Mouse (Mus musculus) kidney, embryonic 16.5 days (tissue): Measurements from ENCODE around the gene Rbms3. TPM values are rescaled to one million over a fixed set of nuclear protein-coding genes. Genes with fewer than 3 reads are reported as not detected.

Source experiments
- ATAC-seq: fragments of 200-750 bp; cut with Nextera tagmentation; 2 replicates; pipeline ENCODE4 v1.8.0; 2017; ENCODE audit warnings: moderate TSS enrichment; ENCODE audit not compliant: low FRiP score, low TSS enrichment
- H3K27ac ChIP-seq: fragments of 300-500 bp; sonication (generic); 2 replicates; pipeline ENCODE4 v1.5.1; 2014; ENCODE audit warnings: low read length
- H3K27me3 ChIP-seq: fragments of 300-500 bp; sonication (generic); 2 replicates; pipeline ENCODE4 v1.6.1; 2014; ENCODE audit warnings: low read length, control low read depth, mixed read lengths; ENCODE audit not compliant: insufficient read depth
- H3K36me3 ChIP-seq: fragments of 300-500 bp; sonication (generic); 2 replicates; pipeline ENCODE4 v1.6.1; 2014; ENCODE audit warnings: low read length, control low read depth, mixed read lengths; ENCODE audit not compliant: insufficient read depth
- H3K4me1 ChIP-seq: fragments of 300-500 bp; sonication (generic); 2 replicates; pipeline ENCODE4 v1.6.1; 2014; ENCODE audit warnings: low read length, control low read depth, mixed read lengths; ENCODE audit not compliant: insufficient read depth
- H3K4me2 ChIP-seq: fragments of 300-500 bp; sonication (generic); replicated peaks from 2 replicates; pipeline ENCODE4 v1.6.1; 2014; ENCODE audit warnings: low read depth, low read length
- H3K4me3 ChIP-seq: fragments of 300-500 bp; sonication (generic); 2 replicates; pipeline ENCODE4 v1.5.1; 2014; ENCODE audit warnings: mild to moderate bottlenecking, low read length
- H3K9ac ChIP-seq: fragments of 300-500 bp; sonication (generic); replicated peaks from 2 replicates; pipeline ENCODE4 v1.6.1; 2014; ENCODE audit warnings: low read length
- H3K9me3 ChIP-seq: fragments of 300-500 bp; sonication (generic); 2 replicates; pipeline ENCODE4 v1.6.1; 2016; ENCODE audit warnings: low read length, control low read depth
- WGBS: fragments of 180-500 bp; shearing (Covaris S2); extraction: QIAGEN DNeasy Blood & Tissue Kit; methylation state at CpG from one replicate; pipeline ENCODE4 v1.1.7; 2014; 5-methylcytosine and 5-hydroxymethylcytosine counted together
- polyA plus RNA-seq: library from polyadenylated mRNA; unstranded; fragments of >200 nt; fragmentation: Nextera tagmentation; extraction: Ambion mirVana; gene quantifications from 2 replicates; pipeline ENCODE4 v1.2.1, GENCODE M21; 2015

Gene Rbms3
- polyA plus RNA-seq, 1 experiment from 2014 or later = 81.9 TPM

DNA sequence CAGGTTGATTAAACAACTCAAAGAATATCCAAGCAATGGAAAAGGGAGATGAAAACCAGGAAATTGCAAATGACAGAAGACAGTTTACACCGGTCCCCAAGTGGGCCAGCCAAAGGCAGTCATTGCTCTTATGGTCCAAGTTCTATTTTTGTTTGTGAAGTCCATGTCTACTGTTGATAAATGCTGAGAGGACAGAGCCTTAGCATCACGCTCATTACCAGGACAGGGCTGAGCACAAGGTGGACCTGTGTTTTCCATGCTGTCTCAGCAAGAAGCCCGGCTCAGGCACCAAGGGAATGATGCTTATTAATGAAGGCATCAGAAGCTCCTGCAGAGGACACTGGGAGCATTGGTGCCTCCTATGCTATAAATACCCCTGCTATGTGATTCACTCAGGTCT lies 618.9 kb downstream of the Rbms3 start:
- Histone ChIP-seq H3K9me3 (no peaks in the 10 kb centered on the region), H3K4me2 (no peak overlapping the region), H3K27me3 (no peaks in the 10 kb centered on the region), H3K9ac (no peak overlapping the region), H3K27ac (no peak overlapping the region), H3K4me3 (no peak overlapping the region), H3K4me1 (peaks cover 6% of the 10 kb centered on the region; the same call in 1 of the 2 replicates), H3K36me3 (peaks cover 7% of the 10 kb centered on the region; the same call in 1 of the 2 replicates)
- WGBS = 91% methylated on average over 3 of the region's 3 CpGs
- ATAC-seq = no peak

DNA sequence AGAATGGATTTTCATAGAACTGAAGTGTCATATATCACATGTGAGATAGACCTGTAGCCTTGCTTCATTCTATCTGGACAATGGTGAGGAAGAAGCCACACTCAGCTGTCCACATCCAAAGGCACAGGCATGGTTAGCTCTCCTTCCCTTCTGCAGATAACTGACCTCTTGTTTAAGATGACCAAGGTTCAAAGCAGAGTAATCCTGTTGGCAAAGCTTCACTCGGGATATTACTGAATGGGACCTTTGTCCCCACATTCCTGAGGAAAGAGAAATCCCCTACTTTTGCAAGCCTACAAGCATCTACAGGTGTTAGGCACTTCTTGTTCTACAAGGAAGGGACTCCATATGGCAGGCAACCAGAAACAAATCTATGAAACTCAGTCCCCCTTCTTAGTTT lies 621.5 kb downstream of the Rbms3 start:
- ATAC-seq = no peak
- Histone ChIP-seq H3K4me1 (no peaks in the 10 kb centered on the region), H3K4me3 (no peak overlapping the region), H3K27me3 (no peaks in the 10 kb centered on the region), H3K9me3 (no peaks in the 10 kb centered on the region), H3K4me2 (no peak overlapping the region), H3K9ac (no peak overlapping the region), H3K36me3 (0 out of 2 replicates have a peak, but pooled peaks cover 2% of the 10 kb centered on the region), H3K27ac (no peak overlapping the region)
- WGBS = 70% methylated on average over 1 of the region's 1 CpGs

DNA sequence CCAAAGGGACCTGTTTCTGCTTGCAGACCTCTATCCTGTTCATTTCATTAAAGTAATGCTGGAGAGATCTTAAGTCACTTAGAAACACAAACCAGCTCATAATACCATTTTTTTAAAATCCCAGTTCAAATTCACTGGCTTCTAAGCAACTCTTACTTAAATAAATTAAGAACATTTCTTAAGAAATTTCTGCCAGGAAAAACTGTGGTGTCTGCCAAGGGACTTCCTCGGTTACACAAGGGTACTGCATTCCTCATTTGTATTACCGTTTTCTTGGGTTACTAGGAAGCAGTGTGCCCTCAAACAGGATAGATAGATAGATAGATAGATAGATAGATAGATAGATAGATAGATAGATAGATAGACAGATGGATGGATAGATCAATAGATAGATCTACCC lies 627.6 kb downstream of the Rbms3 start:
- Histone ChIP-seq H3K4me1 (no peaks in the 10 kb centered on the region), H3K9ac (no peak overlapping the region), H3K27me3 (no peaks in the 10 kb centered on the region), H3K27ac (no peak overlapping the region), H3K4me2 (no peak overlapping the region), H3K36me3 (no peaks in the 10 kb centered on the region), H3K9me3 (no peaks in the 10 kb centered on the region), H3K4me3 (no peak overlapping the region)
- ATAC-seq = no peak
- 83% methylated on average over 2 of the region's 2 CpGs for WGBS

DNA sequence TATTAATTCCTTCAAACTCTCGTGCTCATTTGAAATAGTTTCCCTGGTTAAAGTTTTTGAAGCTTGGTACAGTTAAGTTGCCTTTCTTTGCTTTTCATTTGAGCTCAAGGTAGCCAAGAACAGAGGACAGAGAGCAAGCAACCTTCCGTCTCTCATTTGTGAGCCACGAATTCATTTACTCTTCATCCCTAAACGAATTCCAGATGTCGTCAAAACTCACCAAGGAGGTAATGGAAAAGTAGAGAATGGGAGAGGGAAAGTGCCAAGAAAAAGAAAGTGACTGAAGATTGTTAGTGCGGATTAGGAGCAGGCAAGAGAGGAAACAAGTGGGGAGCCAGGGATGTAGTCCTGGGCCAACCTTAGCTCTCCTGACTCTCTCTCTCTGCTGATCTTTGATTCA lies 630.5 kb downstream of the Rbms3 start:
- no peak for ATAC-seq
- H3K4me2 ChIP-seq = no peak overlapping the region
- no peaks in the 10 kb centered on the region for H3K4me1 ChIP-seq
- H3K36me3 ChIP-seq = no peaks in the 10 kb centered on the region
- WGBS = 55% methylated on average over 6 of the region's 6 CpGs
- no peak overlapping the region for H3K9ac ChIP-seq
- no peak overlapping the region for H3K4me3 ChIP-seq
- no peaks in the 10 kb centered on the region for H3K9me3 ChIP-seq
- H3K27me3 ChIP-seq = no peaks in the 10 kb centered on the region
- no peak overlapping the region for H3K27ac ChIP-seq

DNA sequence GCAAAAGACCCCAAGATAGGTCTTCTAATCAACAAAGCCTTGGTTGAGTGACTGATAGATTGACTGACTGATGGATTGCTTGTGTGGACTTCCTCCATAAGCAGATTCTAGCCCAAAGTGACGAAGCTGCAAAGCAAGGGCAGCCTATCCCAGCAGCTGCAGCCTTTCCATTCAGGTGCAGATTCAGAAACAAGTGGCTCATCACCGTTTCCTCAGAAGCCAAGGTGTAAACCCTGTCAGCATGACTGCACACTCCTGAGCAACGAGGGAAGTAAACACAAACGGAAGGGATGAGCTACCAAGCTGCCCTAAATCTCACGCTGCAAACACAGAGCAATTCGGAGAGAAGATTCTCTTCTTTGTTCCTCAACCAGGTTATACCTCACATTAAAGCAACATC lies 639.4 kb downstream of the Rbms3 start:
- H3K9ac ChIP-seq = no peak overlapping the region
- ATAC-seq = no peak
- H3K4me1 ChIP-seq = no peaks in the 10 kb centered on the region
- H3K27ac ChIP-seq = no peak overlapping the region
- no peak overlapping the region for H3K4me3 ChIP-seq
- 77% methylated on average over 6 of the region's 6 CpGs for WGBS
- no peaks in the 10 kb centered on the region for H3K27me3 ChIP-seq
- H3K4me2 ChIP-seq = no peak overlapping the region
- 0 out of 2 replicates have a peak, but pooled peaks cover 5% of the 10 kb centered on the region for H3K36me3 ChIP-seq
- H3K9me3 ChIP-seq = no peaks in the 10 kb centered on the region

DNA sequence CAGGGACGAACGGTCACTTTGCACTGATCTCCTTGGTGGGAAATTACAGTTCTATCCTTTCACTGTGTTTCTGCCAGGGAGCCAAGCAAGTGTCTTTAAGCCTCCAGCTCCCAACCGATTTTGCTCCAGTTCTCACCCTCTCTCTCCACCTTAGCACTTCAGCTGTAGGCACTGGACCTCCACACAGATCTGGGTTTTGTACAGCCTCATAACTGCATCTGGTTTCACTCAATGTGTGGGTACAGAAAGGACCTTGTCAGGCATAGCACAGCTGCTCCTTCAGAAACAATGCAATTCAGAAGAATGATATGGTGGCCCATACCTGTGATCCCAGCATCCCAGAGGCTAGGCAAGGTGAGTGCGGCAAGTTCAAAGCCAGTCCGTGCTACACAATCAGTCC lies 648.9 kb downstream of the Rbms3 start:
- Histone ChIP-seq H3K4me2 (no peak overlapping the region), H3K36me3 (peaks cover 9% of the 10 kb centered on the region; the same call in 1 of the 2 replicates), H3K9ac (no peak overlapping the region), H3K27ac (no peak overlapping the region), H3K4me1 (peaks cover 4% of the 10 kb centered on the region; the same call in 1 of the 2 replicates), H3K4me3 (no peak overlapping the region), H3K27me3 (no peaks in the 10 kb centered on the region), H3K9me3 (no peaks in the 10 kb centered on the region)
- WGBS = 67% methylated on average over 5 of the region's 5 CpGs
- no peak for ATAC-seq

DNA sequence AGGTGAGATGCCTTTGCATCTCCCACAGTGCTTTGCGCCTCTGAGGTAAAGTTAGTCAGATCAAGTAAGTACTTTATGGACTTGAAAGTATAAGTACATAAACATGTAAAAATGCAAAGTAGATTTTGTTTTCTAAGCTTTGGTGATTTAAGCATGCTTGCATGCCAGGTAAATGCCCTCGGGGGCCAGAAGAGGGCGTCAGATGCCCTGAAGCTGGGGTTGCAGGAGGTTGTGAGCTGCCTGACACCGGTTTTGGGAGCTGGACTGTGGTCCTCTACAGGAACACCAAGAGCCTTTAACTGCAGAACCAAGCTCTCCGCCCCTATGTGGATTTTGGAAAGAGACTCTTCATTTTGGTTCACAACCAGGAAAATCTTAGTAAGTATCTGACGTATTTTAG lies 652.3 kb downstream of the Rbms3 start:
- Histone ChIP-seq H3K4me2 (no peak overlapping the region), H3K27ac (no peak overlapping the region), H3K9me3 (0 out of 2 replicates have a peak, but pooled peaks cover 2% of the 10 kb centered on the region), H3K36me3 (peaks cover 9% of the 10 kb centered on the region; the same call in 1 of the 2 replicates), H3K4me3 (no peak overlapping the region), H3K9ac (no peak overlapping the region), H3K4me1 (peaks cover 8% of the 10 kb centered on the region; the same call in 1 of the 2 replicates), H3K27me3 (no peaks in the 10 kb centered on the region)
- ATAC-seq = no peak
- WGBS = 88% methylated on average over 6 of the region's 6 CpGs

DNA sequence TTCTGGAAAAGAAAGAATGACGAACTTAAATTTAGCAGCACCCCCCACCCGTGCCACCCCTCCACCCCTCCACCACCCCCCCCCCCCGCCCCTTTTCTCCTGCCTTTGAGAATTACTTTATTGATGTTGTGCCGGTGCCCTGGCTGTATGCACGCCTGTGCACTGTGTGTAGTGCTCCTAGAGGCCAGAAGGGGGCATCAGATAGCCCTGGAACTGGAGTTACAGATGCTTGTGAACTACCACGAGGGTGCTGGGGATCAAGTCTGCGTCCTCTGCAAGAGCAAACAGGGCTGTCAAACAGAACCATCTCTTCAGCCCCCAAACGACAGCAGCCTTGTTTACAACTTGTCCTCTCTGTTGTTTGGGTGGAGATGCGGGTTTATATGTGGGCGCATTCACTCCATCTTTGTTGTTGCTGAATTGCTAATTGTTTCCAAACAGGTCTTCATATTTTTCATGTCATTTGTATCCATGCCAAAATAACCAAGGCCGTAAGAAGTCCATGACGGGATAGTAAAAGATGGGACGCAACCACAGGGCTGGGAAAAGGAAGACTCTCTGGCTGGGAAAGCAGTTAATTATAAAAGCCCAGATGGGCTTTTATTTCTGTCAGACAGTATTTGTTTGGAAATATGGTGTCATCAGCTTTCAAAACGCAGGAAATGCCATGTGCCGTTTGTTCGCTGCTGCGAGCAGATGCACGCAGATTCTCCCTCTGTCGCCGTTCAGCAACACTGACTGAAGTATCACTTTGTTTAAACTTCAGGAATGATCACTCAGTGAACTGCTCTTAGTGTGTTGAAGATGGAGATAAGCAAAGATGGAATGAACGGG lies 652.9 kb downstream of the Rbms3 start:
- 77% methylated on average over 21 of the region's 21 CpGs for WGBS
- H3K9me3 ChIP-seq = 0 out of 2 replicates have a peak, but pooled peaks cover 2% of the 10 kb centered on the region
- peaks cover 8% of the 10 kb centered on the region; the same call in 1 of the 2 replicates for H3K4me1 ChIP-seq
- H3K9ac ChIP-seq = no peak overlapping the region
- no peak overlapping the region for H3K4me2 ChIP-seq
- no peaks in the 10 kb centered on the region for H3K27me3 ChIP-seq
- H3K4me3 ChIP-seq = no peak overlapping the region
- no peak for ATAC-seq
- H3K27ac ChIP-seq = no peak overlapping the region
- peaks cover 9% of the 10 kb centered on the region; the same call in 1 of the 2 replicates for H3K36me3 ChIP-seq

DNA sequence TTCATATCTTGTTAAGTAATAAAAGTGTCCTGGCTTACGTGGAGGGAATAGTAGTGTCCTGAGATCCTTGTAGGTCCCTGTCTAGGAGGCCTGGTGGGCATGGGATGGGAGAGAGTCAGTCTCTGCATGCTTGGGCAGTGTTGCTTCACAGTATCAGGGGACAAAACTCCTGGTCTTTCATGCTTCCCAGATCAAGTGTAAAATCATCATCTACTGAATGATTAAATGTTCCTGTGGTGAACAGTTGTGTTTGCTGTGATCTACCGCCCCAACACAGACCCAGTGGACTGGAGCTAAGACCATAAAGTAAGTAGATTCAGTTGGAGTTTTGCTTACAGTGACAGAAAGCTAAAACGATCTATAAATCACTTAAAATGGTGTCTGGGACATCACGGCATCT lies 654.4 kb downstream of the Rbms3 start:
- ATAC-seq = peak; percentile 80
- Histone ChIP-seq H3K27ac (peak overlapping the region; percentile 85), H3K27me3 (no peaks in the 10 kb centered on the region)

DNA sequence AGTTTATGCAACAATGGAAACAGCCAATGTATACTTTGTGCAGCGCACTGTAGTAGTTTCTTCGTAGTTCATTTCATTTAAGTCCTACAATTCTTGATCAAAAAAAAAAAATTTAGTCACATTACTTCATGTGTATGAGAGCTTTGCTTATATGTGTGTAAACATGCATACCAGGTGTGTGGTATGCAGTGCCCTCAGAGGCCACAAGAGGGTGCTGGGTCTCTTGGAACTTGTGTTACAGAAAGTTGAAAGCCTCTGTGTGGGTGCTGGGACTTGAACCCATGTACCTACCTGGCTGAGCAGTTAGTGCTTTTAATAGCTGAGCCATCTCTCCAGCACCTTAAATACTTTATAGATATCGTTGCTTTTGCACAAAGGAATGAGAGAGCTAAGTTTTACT lies 655.6 kb downstream of the Rbms3 start:
- peaks cover 8% of the 10 kb centered on the region; the same call in 1 of the 2 replicates for H3K4me1 ChIP-seq
- no peaks in the 10 kb centered on the region for H3K27me3 ChIP-seq
- H3K9me3 ChIP-seq = 0 out of 2 replicates have a peak, but pooled peaks cover 2% of the 10 kb centered on the region
- peak overlapping the region; percentile 65; the same call in 1 of the 2 replicates for H3K27ac ChIP-seq
- H3K9ac ChIP-seq = no peak overlapping the region
- 93% methylated on average over 3 of the region's 3 CpGs for WGBS
- peaks cover 9% of the 10 kb centered on the region; the same call in 1 of the 2 replicates for H3K36me3 ChIP-seq
- H3K4me2 ChIP-seq = no peak overlapping the region
- no peak overlapping the region for H3K4me3 ChIP-seq
- ATAC-seq = no peak

More for the DNA sequence above, 654.4 kb downstream of the Rbms3 start:
- WGBS = 28% methylated on average over 4 of the region's 4 CpGs
- Histone ChIP-seq H3K36me3 (peaks cover 9% of the 10 kb centered on the region; the same call in 1 of the 2 replicates), H3K4me3 (no peak overlapping the region), H3K4me2 (no peak overlapping the region), H3K4me1 (peaks cover 8% of the 10 kb centered on the region; the same call in 1 of the 2 replicates), H3K9ac (no peak overlapping the region), H3K9me3 (0 out of 2 replicates have a peak, but pooled peaks cover 2% of the 10 kb centered on the region)
